ENCODE assay signal across 22 mouse cellular contexts in genomic region chr10:123572342-123573070, GRCm38 (mm10).
A peak's percentile ranks its signal among the peaks of the same experiment; 100 is the strongest.
DNase-seq lines count a peak whose midpoint lies in the region; ATAC-seq and TF ChIP-seq lines count a peak whose summit lies in the region.
"Had no signal": no experiment of that assay in that cellular context is flagged by ENCODE, and none has a peak within 500 bp of the region (broad histone marks: within the 10 kb centered on the region; RNA-seq: fewer than 3 reads in every experiment).

No protein-coding gene starts in this region.

- no peak for DNase-seq in frontal cortex, postnatal 25 days (ENCODE audit: low spot score in 2 of 2)
- DNase-seq in midbrain, postnatal 0 days (ENCODE audit: low spot score), result no peak
- DNase-seq in hindlimb bud, embryonic 11.5 days (ENCODE audit: extremely low spot score, low read depth, low spot score), result peak; percentile 42
- DNase-seq in right cerebral cortex, postnatal 25 days, result peak; percentile 19
- no peak for DNase-seq in testis, postnatal 14 days (ENCODE audit: low spot score)
- DNase-seq in layer of hippocampus, postnatal 36 days, result no peak
- DNase-seq: adrenal gland, adult 8-10 months; cerebellum, adult 11-12 months; gastrocnemius, postnatal 36 days; heart, postnatal 14 days; kidney, postnatal 10 days; layer of hippocampus, adult 9-11 months; liver, postnatal 0 days; thymus, adult 18-20 months had no signal

- no peak overlapping the region for H3K9ac ChIP-seq in midbrain, postnatal 0 days (replicated peaks; ENCODE audit: low read length, poor library complexity, severe bottlenecking)
- no peak overlapping the region for H3K9ac ChIP-seq in midbrain, embryonic 15.5 days
- H3K9ac ChIP-seq: forebrain, embryonic 15.5 days; hindbrain, embryonic 14.5 days; limb, embryonic 15.5 days; liver, postnatal 0 days; neural tube, embryonic 12.5 days had no signal

- no peak overlapping the region for H3K4me3 ChIP-seq in midbrain, postnatal 0 days (ENCODE audit: low read depth, low read length)
- no peak overlapping the region for H3K4me3 ChIP-seq in midbrain, embryonic 15.5 days
- H3K4me3 ChIP-seq: forebrain, embryonic 15.5 days; limb, embryonic 15.5 days; neural tube, embryonic 12.5 days had no signal

- TF ChIP-seq CTCF in midbrain, postnatal 0 days (IDR thresholded peaks at IDR 0.05), result no peak

- H3K4me1 ChIP-seq in midbrain, postnatal 0 days (ENCODE audit: insufficient read depth, low read length), result no peaks in the 10 kb centered on the region
- 0 out of 2 replicates have a peak, but pooled peaks cover 3% of the 10 kb centered on the region for H3K4me1 ChIP-seq in midbrain, embryonic 15.5 days
- H3K4me1 ChIP-seq: forebrain, embryonic 15.5 days; neural tube, embryonic 12.5 days had no signal

- no peaks in the 10 kb centered on the region for H3K36me3 ChIP-seq in midbrain, postnatal 0 days (ENCODE audit: insufficient read depth, low read length)
- H3K36me3 ChIP-seq in midbrain, embryonic 15.5 days (replicated peaks), result no peaks in the 10 kb centered on the region
- H3K36me3 ChIP-seq: forebrain, embryonic 15.5 days; limb, embryonic 15.5 days; neural tube, embryonic 12.5 days had no signal

- WGBS in midbrain, postnatal 0 days, result 71% methylated on average over 7 of the region's 7 CpGs
- WGBS in midbrain, embryonic 15.5 days, result 78% methylated on average over 7 of the region's 7 CpGs

- H3K4me2 ChIP-seq in midbrain, postnatal 0 days (ENCODE audit: low read depth, low read length, poor library complexity, severe bottlenecking), result no peak overlapping the region
- no peak overlapping the region for H3K4me2 ChIP-seq in midbrain, embryonic 15.5 days
- H3K4me2 ChIP-seq: forebrain, embryonic 15.5 days; hindbrain, embryonic 14.5 days; limb, embryonic 15.5 days; neural tube, embryonic 12.5 days had no signal

- no peaks in the 10 kb centered on the region for H3K27me3 ChIP-seq in midbrain, postnatal 0 days (ENCODE audit: insufficient read depth, low read length)
- no peaks in the 10 kb centered on the region for H3K27me3 ChIP-seq in midbrain, embryonic 15.5 days (replicated peaks)
- H3K27me3 ChIP-seq: CH12.LX; forebrain, embryonic 15.5 days; limb, embryonic 15.5 days; neural tube, embryonic 12.5 days had no signal

- H3K27ac ChIP-seq in midbrain, postnatal 0 days (ENCODE audit: low read depth, low read length), result 0 out of 2 replicates have a peak overlapping the region, but pooled peaks have one; percentile 18
- H3K27ac ChIP-seq in midbrain, embryonic 15.5 days, result no peak overlapping the region
- H3K27ac ChIP-seq: forebrain, embryonic 15.5 days; hindbrain, embryonic 14.5 days; limb, embryonic 15.5 days; neural tube, embryonic 12.5 days had no signal

- no peaks in the 10 kb centered on the region for H3K9me3 ChIP-seq in midbrain, postnatal 0 days (ENCODE audit: low read length)
- no peaks in the 10 kb centered on the region for H3K9me3 ChIP-seq in midbrain, embryonic 15.5 days
- H3K9me3 ChIP-seq: forebrain, embryonic 15.5 days; limb, embryonic 15.5 days; neural tube, embryonic 12.5 days had no signal

- peak; percentile 96 for ATAC-seq in frontal cortex, adult (ENCODE audit: low TSS enrichment)
- no peak for ATAC-seq in midbrain, postnatal 0 days (ENCODE audit: low FRiP score)
- ATAC-seq in midbrain, embryonic 15.5 days (replicated peaks), result no peak
- ATAC-seq: forebrain, embryonic 15.5 days; intestine, embryonic 16.5 days; liver, postnatal 0 days had no signal

Comparison
In these comparisons a context has a peak if more than half of its experiments do, and no peak if none do; other contexts are left out.
1. DNase-seq: peak in hindlimb bud, embryonic 11.5 days (single experiment) and right cerebral cortex, postnatal 25 days (single experiment); none in frontal cortex, postnatal 25 days (0 of 2), midbrain, postnatal 0 days (single experiment), testis, postnatal 14 days (single experiment) and layer of hippocampus, postnatal 36 days (0 of 2).